Mouse (Mus musculus) forebrain, embryonic 12.5 days (tissue): Measurements from ENCODE around the gene Hexim2. TPM values are rescaled to one million over a fixed set of nuclear protein-coding genes. Genes with fewer than 3 reads are reported as not detected.

ENCODE experiments used
- ATAC-seq: fragments of 200-750 bp; cut with Nextera tagmentation; 2 replicates; pipeline ENCODE4 v1.8.0; 2017; ENCODE audit warnings: moderate TSS enrichment; ENCODE audit not compliant: low FRiP score
- H3K27ac ChIP-seq: fragments of 300-500 bp; sonication (generic); 2 replicates; pipeline ENCODE4 v1.5.1; 2016; ENCODE audit warnings: mild to moderate bottlenecking
- H3K27me3 ChIP-seq: fragments of 300-500 bp; sonication (generic); 2 replicates; pipeline ENCODE4 v1.6.1; 2016; ENCODE audit warnings: mild to moderate bottlenecking
- H3K36me3 ChIP-seq: fragments of 300-500 bp; sonication (generic); replicated peaks from 2 replicates; pipeline ENCODE4 v1.6.1; 2016; ENCODE audit warnings: mild to moderate bottlenecking
- H3K4me1 ChIP-seq: fragments of 300-500 bp; sonication (generic); 2 replicates; pipeline ENCODE4 v1.6.1; 2016
- H3K4me2 ChIP-seq: fragments of 300-500 bp; sonication (generic); 2 replicates; pipeline ENCODE4 v1.6.1; 2016; ENCODE audit warnings: mild to moderate bottlenecking, moderate library complexity
- H3K4me3 ChIP-seq: fragments of 300-500 bp; sonication (generic); replicated peaks from 2 replicates; pipeline ENCODE4 v1.5.1; 2016; ENCODE audit warnings: mild to moderate bottlenecking
- H3K9ac ChIP-seq: fragments of 300-500 bp; sonication (generic); 2 replicates; pipeline ENCODE4 v1.6.1; 2016; ENCODE audit warnings: mild to moderate bottlenecking
- H3K9me3 ChIP-seq: fragments of 300-500 bp; sonication (generic); 2 replicates; pipeline ENCODE4 v1.6.1; 2016
- WGBS: fragments of 180-500 bp; shearing (Covaris S2); methylation state at CpG from one replicate; pipeline ENCODE4 v1.1.7; 2016; 5-methylcytosine and 5-hydroxymethylcytosine counted together
- polyA plus RNA-seq: library from polyadenylated mRNA; unstranded; fragments of >200 nt; fragmentation: Nextera tagmentation; extraction: Ambion mirVana; gene quantifications from 2 replicates; pipeline ENCODE4 v1.2.1, GENCODE M21; 2016

Gene Hexim2
- polyA plus RNA-seq: 10.1 and 11.8 TPM in 2 replicates

GRCm38 (mm10) chr11:103131701-103132575 is at the start of gene Hexim2:
Gene Hexim2, plus strand, starts transcription at chr11:103132429.
- Histone ChIP-seq H3K27me3 (no peaks in the 10 kb centered on the region), H3K9ac (peak within 1 kb of the TSS; percentile 99), H3K4me2 (peak within 1 kb of the TSS; percentile 78), H3K4me3 (peak within 1 kb of the TSS; percentile 90), H3K4me1 (peaks cover 23% of the 10 kb centered on the region), H3K36me3 (no peaks in the 10 kb centered on the region), H3K9me3 (no peaks in the 10 kb centered on the region), H3K27ac (peak within 1 kb of the TSS; percentile 97)
- ATAC-seq: peak; percentile 64
- WGBS: under 1% methylated on average over 39 of the region's 39 CpGs

- no peaks in the 10 kb centered on the region for H3K36me3 ChIP-seq
- no peak for ATAC-seq
- H3K9me3 ChIP-seq: no peaks in the 10 kb centered on the region
- peaks cover 10% of the 10 kb centered on the region for H3K4me1 ChIP-seq
- WGBS: 92% methylated on average over 7 of the region's 7 CpGs
- peaks cover 15% of the 10 kb centered on the region for H3K27me3 ChIP-seq
- H3K27ac ChIP-seq: no peak overlapping the region
- no peak overlapping the region for H3K4me3 ChIP-seq
- no peak overlapping the region for H3K9ac ChIP-seq
- H3K4me2 ChIP-seq: no peak overlapping the region
Measured at GRCm38 (mm10) chr11:103093306-103093705, 38.9 kb upstream of the Hexim2 start.

- Histone ChIP-seq H3K9me3 (no peaks in the 10 kb centered on the region), H3K9ac (no peak overlapping the region), H3K4me2 (no peak overlapping the region), H3K27me3 (peaks cover 23% of the 10 kb centered on the region), H3K27ac (no peak overlapping the region), H3K36me3 (no peaks in the 10 kb centered on the region), H3K4me3 (no peak overlapping the region), H3K4me1 (peaks cover 10% of the 10 kb centered on the region)
- 76% methylated on average over 20 of the region's 20 CpGs for WGBS
- no peak for ATAC-seq
Measured at GRCm38 (mm10) chr11:103093862-103094833, 38.1 kb upstream of the Hexim2 start.

- 57% methylated on average over 9 of the region's 9 CpGs for WGBS
- H3K36me3 ChIP-seq: no peaks in the 10 kb centered on the region
- no peak overlapping the region for H3K4me3 ChIP-seq
- H3K4me2 ChIP-seq: no peak overlapping the region
- no peak overlapping the region for H3K27ac ChIP-seq
- ATAC-seq: no peak
- H3K4me1 ChIP-seq: peaks cover 10% of the 10 kb centered on the region
- no peaks in the 10 kb centered on the region for H3K9me3 ChIP-seq
- H3K9ac ChIP-seq: no peak overlapping the region
- peaks cover 34% of the 10 kb centered on the region for H3K27me3 ChIP-seq
Measured at GRCm38 (mm10) chr11:103095107-103095670, 37.0 kb upstream of the Hexim2 start.

- Histone ChIP-seq H3K4me3 (no peak overlapping the region), H3K27ac (no peak overlapping the region), H3K27me3 (peaks cover 40% of the 10 kb centered on the region), H3K9ac (no peak overlapping the region), H3K4me2 (no peak overlapping the region), H3K36me3 (no peaks in the 10 kb centered on the region), H3K4me1 (peaks cover 10% of the 10 kb centered on the region), H3K9me3 (no peaks in the 10 kb centered on the region)
- no peak for ATAC-seq
- 90% methylated on average over 6 of the region's 6 CpGs for WGBS
Measured at GRCm38 (mm10) chr11:103095801-103096200, 36.4 kb upstream of the Hexim2 start.

GRCm38 (mm10) chr11:103096979-103097894 is 35.0 kb upstream of the Hexim2 start:
- WGBS: 19% methylated on average over 22 of the region's 22 CpGs
- no peak for ATAC-seq
- no peaks in the 10 kb centered on the region for H3K36me3 ChIP-seq
- no peak overlapping the region for H3K4me3 ChIP-seq
- no peaks in the 10 kb centered on the region for H3K9me3 ChIP-seq
- H3K9ac ChIP-seq: no peak overlapping the region
- peak overlapping the region; percentile 21; the same call in 1 of the 2 replicates for H3K4me2 ChIP-seq
- peaks cover 23% of the 10 kb centered on the region for H3K4me1 ChIP-seq
- peaks cover 54% of the 10 kb centered on the region for H3K27me3 ChIP-seq
- no peak overlapping the region for H3K27ac ChIP-seq

- H3K9me3 ChIP-seq: no peaks in the 10 kb centered on the region
- no peaks in the 10 kb centered on the region for H3K36me3 ChIP-seq
- no peak overlapping the region for H3K27ac ChIP-seq
- ATAC-seq: no peak
- H3K27me3 ChIP-seq: peaks cover 63% of the 10 kb centered on the region
- H3K4me2 ChIP-seq: no peak overlapping the region
- H3K9ac ChIP-seq: no peak overlapping the region
- H3K4me3 ChIP-seq: no peak overlapping the region
- 68% methylated on average over 11 of the region's 11 CpGs for WGBS
- H3K4me1 ChIP-seq: peaks cover 33% of the 10 kb centered on the region
Measured at GRCm38 (mm10) chr11:103098531-103099190, 33.6 kb upstream of the Hexim2 start.

- no peak overlapping the region for H3K4me3 ChIP-seq
- no peak overlapping the region for H3K9ac ChIP-seq
- no peak for ATAC-seq
- H3K36me3 ChIP-seq: no peaks in the 10 kb centered on the region
- H3K27me3 ChIP-seq: peaks cover 70% of the 10 kb centered on the region
- 56% methylated on average over 12 of the region's 12 CpGs for WGBS
- H3K4me2 ChIP-seq: no peak overlapping the region
- peaks cover 31% of the 10 kb centered on the region for H3K4me1 ChIP-seq
- H3K27ac ChIP-seq: no peak overlapping the region
- no peaks in the 10 kb centered on the region for H3K9me3 ChIP-seq
Measured at GRCm38 (mm10) chr11:103099352-103099940, 32.8 kb upstream of the Hexim2 start.

GRCm38 (mm10) chr11:103100361-103100760 is 31.9 kb upstream of the Hexim2 start:
- H3K4me2 ChIP-seq: no peak overlapping the region
- H3K4me3 ChIP-seq: no peak overlapping the region
- no peak overlapping the region for H3K9ac ChIP-seq
- H3K36me3 ChIP-seq: no peaks in the 10 kb centered on the region
- no peak overlapping the region for H3K27ac ChIP-seq
- no peak for ATAC-seq
- H3K4me1 ChIP-seq: peaks cover 31% of the 10 kb centered on the region
- H3K27me3 ChIP-seq: peaks cover 74% of the 10 kb centered on the region
- 76% methylated on average over 8 of the region's 8 CpGs for WGBS
- no peaks in the 10 kb centered on the region for H3K9me3 ChIP-seq

- H3K27me3 ChIP-seq: peaks cover 75% of the 10 kb centered on the region
- peak within 1 kb of the TSS; percentile 85 for H3K4me2 ChIP-seq
- WGBS: under 1% methylated on average over 34 of the region's 34 CpGs
- ATAC-seq: peak; percentile 45
- peak within 1 kb of the TSS; percentile 54 for H3K9ac ChIP-seq
- H3K4me1 ChIP-seq: peaks cover 31% of the 10 kb centered on the region
- peak within 1 kb of the TSS; percentile 50 for H3K4me3 ChIP-seq
- H3K27ac ChIP-seq: no peak within 1 kb of the TSS
- no peaks in the 10 kb centered on the region for H3K36me3 ChIP-seq
- no peaks in the 10 kb centered on the region for H3K9me3 ChIP-seq
Measured at GRCm38 (mm10) chr11:103101481-103101865, 30.8 kb upstream of the Hexim2 start, which contains the start of the genes Plcd3 and Acbd4. Gene Plcd3, minus strand, starts transcription at chr11:103101658. Gene Acbd4, plus strand, starts transcription at chr11:103101682.
